Mouse (Mus musculus): ENCODE measurements around the gene Poldip2. TPM values are rescaled to one million over a fixed set of nuclear protein-coding genes. Genes with fewer than 3 reads are reported as not detected.

The Poldip2 gene
- polyA plus RNA-seq, 1 experiment from 2014 or later = 179 TPM

DNA sequence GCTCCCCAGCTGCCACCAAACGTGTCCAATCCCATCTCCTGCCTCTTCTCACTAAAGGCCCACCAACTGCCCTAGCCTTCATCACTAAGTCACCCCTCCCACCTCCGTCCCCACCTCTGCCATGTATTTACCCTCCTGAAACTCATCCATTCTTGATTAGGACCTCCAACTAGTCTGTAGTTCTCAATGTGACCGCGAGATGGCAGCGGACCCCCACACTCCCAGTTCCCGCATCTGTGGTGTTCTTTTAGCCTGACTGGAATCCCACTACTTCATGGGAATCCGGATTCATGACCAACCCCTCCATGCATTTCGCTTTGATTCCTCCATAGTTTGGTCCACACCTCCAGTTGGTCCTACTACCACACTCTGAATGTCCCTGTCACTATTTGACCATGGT, 23.8 kb upstream of the Poldip2 start:
- H3K4me3 ChIP-seq = no peak overlapping the region
- peaks cover 95% of the 10 kb centered on the region for H3K27me3 ChIP-seq (ENCODE audit: low read depth, poor library complexity, severe bottlenecking)
- DNase-seq (ENCODE audit: low spot score) = peak; percentile 85
- no peaks in the 10 kb centered on the region for H3K9me3 ChIP-seq (replicated peaks)
- H3K27ac ChIP-seq = no peak overlapping the region
- peaks cover 8% of the 10 kb centered on the region for H3K4me1 ChIP-seq
- 7% methylated on average over 8 of the region's 8 CpGs for WGBS
- H3K36me3 ChIP-seq = no peaks in the 10 kb centered on the region

DNA sequence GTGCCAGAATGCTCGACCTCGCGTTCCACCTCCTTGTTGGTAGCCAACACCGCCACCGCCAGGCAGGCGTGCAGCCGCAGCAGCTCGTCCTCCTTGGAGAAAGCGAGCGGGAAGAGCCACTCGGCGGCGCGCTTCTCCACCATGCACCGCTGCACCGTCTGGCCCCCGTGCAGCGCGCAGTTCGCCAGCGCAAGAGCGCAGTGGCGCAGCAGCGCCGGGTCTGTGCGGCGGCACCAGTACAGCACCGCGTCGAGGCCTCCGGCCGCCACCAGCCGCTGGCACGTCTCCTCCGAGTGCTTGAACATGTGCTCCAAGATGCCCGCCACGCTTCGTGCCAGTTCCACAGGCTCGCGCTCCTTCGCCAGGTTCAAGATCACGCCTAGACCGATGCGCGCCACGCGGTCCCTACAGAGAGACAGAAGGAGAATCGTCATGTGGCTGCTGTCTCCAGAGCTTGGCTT, 21.2 kb upstream of the Poldip2 start:
- Histone ChIP-seq H3K27ac (0 out of 2 replicates have a peak overlapping the region, but pooled peaks have one; percentile 25), H3K4me1 (peaks cover 8% of the 10 kb centered on the region), H3K27me3 (ENCODE audit: low read depth, poor library complexity, severe bottlenecking) (peaks cover 96% of the 10 kb centered on the region), H3K4me3 (peak overlapping the region; percentile 40), H3K36me3 (no peaks in the 10 kb centered on the region), H3K9me3 (replicated peaks) (no peaks in the 10 kb centered on the region)
- WGBS = 6% methylated on average over 48 of the region's 48 CpGs
- peak; percentile 68 for DNase-seq (ENCODE audit: low spot score)

DNA sequence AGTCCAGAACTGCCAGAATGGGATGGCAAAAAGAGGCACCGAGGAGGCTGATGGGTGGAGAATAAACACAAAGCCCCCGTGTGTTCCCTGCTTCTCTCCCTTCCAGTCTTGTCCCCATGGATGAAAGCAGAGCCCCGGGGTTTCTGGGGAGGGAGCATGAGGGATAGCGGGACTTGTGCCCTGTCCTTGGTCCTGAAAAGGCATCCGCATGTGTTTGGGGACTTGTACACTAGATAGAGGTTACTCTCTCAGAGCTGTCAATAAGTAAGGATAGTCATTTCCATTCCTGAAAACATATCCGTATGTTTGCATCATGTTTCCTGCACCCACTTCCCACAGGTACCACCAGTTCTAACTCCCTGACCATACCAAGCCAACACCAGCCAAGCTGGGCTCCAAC, 16.1 kb upstream of the Poldip2 start:
- DNase-seq (ENCODE audit: low spot score) = peak; percentile 78
- no peaks in the 10 kb centered on the region for H3K36me3 ChIP-seq
- H3K27me3 ChIP-seq (ENCODE audit: low read depth, poor library complexity, severe bottlenecking) = peaks cover 91% of the 10 kb centered on the region
- no peak overlapping the region for H3K4me3 ChIP-seq
- H3K9me3 ChIP-seq (replicated peaks) = no peaks in the 10 kb centered on the region
- H3K27ac ChIP-seq = no peak overlapping the region
- H3K4me1 ChIP-seq = peaks cover 18% of the 10 kb centered on the region
- WGBS = 7% methylated on average over 6 of the region's 6 CpGs

DNA sequence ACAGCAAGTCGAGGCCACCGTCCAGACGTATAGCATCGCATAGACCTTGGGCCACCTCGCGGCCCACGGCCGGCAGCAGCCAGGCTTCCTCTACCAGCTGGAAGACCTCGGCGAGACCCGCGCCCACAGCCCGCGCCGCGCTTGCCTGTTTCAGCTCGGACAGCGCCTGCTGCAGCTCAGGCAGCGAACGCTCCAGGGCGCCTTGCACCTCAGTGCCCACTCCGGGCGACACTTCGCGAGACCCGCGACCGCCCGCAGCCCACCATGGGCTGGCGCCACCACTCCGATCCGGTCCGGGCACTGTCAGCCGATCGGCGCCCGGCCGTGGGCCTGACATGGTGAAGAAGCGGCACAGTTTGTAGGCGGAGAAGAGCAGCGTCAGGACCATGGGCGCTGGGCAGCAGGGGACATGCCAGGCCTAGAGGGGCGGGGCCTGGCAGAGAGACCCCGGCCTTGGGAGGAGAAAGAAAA, 14.9 kb upstream of the Poldip2 start:
- 2% methylated on average over 44 of the region's 44 CpGs for WGBS
- Histone ChIP-seq H3K4me1 (peaks cover 16% of the 10 kb centered on the region), H3K36me3 (no peaks in the 10 kb centered on the region), H3K9me3 (replicated peaks) (no peaks in the 10 kb centered on the region), H3K4me3 (peak overlapping the region; percentile 76), H3K27me3 (ENCODE audit: low read depth, poor library complexity, severe bottlenecking) (peaks cover 87% of the 10 kb centered on the region), H3K27ac (0 out of 2 replicates have a peak overlapping the region, but pooled peaks have one; percentile 30)
- DNase-seq (ENCODE audit: low spot score) = peak; percentile 62

DNA sequence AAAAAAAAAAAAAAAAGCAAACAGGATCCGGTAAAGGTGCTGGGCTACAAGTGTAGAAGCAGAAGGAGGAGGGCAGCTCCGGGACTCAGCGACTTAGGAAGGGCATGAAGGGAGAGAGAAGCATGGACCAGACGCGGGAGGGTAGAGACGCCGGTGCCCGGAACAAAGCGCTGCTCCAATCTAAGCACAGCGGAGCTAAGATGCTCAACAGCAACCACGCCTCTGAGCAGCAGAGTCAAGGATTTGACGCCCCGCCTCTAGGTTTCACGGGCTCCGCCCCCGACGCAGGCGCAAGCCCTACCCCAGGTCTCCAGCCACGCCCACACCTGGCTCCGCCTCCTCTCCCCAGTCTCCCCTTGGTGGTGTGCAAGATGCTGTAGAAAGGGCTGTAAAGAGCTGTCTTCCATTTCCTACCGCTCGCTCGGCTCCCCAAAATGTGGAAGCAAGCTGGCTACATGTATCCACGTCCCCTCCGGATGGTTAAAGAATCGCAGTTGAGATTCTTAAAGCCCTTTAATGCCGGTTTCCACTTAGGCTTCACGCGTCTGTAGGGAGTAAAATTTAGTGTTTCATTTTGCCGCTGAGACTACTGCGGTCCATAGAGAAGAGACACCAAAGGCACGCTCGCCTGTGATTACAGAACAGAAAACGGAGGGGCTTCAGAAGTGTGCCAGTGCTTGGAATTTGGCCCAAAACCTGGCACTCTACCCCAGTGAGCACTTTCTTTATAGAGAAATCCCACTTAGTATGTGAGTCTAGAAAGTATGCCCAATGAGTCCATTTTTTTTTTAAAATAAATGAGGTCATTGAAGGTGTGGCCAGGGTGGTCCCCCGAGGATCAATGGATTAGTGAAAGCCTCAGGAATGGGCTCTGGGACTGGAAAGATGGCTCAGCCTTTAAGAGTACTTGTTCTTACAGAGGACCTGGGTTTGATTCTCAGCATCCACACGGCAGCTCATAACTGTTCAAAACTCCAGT, 14.2 kb upstream of the Poldip2 start, which contains the start of gene Sarm1:
TSS of gene Sarm1 (minus strand) at position 211 of the 979 bp plus-strand sequence.
- Histone ChIP-seq H3K36me3 (no peaks in the 10 kb centered on the region), H3K27ac (peak within 1 kb of the TSS; percentile 53; the same call in 1 of the 2 replicates), H3K4me3 (peak within 1 kb of the TSS; percentile 76), H3K27me3 (ENCODE audit: low read depth, poor library complexity, severe bottlenecking) (peaks cover 80% of the 10 kb centered on the region), H3K9me3 (replicated peaks) (no peaks in the 10 kb centered on the region), H3K4me1 (peaks cover 16% of the 10 kb centered on the region)
- WGBS = 4% methylated on average over 36 of the region's 36 CpGs
- peak; percentile 94 for DNase-seq (ENCODE audit: low spot score)

DNA sequence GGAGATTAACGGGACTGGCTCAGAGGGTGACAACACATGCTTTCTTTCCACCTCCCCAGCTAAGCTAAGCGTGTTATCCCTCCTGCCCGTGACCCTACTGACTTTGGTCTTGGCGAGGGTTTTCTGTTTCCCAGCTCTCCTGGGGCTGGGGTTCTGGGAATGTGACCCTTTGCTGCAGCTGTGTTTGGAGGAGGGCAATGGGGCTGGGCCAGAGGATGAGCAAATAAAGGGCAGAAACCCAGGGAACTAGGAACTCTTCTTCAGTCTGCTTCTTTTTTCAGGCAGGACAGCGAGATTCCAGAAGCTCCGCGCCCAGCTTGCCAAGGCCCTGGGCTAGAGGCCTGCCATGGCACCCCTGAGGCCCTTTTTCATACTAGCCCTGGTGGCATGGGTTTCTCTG, 13.0 kb upstream of the Poldip2 start, which contains the start of gene Vtn:
TSS of gene Vtn (plus strand) at position 88 of the 400 bp plus-strand sequence.
- Histone ChIP-seq H3K27me3 (ENCODE audit: low read depth, poor library complexity, severe bottlenecking) (peaks cover 72% of the 10 kb centered on the region), H3K27ac (peak within 1 kb of the TSS; percentile 53; the same call in 1 of the 2 replicates), H3K36me3 (no peaks in the 10 kb centered on the region), H3K9me3 (replicated peaks) (no peaks in the 10 kb centered on the region), H3K4me3 (peak within 1 kb of the TSS; percentile 76), H3K4me1 (peaks cover 16% of the 10 kb centered on the region)
- DNase-seq (ENCODE audit: low spot score) = no peak
- WGBS = 59% methylated on average over 7 of the region's 7 CpGs

DNA sequence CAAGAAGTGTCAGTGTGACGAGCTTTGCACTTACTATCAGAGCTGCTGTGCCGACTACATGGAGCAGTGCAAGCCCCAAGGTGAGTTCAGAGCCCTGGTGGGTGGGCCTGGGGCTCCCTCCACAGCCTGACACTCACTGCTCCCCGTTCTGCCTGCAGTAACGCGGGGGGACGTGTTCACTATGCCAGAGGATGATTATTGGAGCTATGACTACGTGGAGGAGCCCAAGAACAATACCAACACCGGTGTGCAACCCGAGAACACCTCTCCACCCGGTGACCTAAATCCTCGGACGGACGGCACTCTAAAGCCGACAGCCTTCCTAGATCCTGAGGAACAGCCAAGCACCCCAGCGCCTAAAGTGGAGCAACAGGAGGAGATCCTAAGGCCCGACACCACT, 12.4 kb upstream of the Poldip2 start:
- no peaks in the 10 kb centered on the region for H3K9me3 ChIP-seq (replicated peaks)
- H3K36me3 ChIP-seq = no peaks in the 10 kb centered on the region
- peaks cover 67% of the 10 kb centered on the region for H3K27me3 ChIP-seq (ENCODE audit: low read depth, poor library complexity, severe bottlenecking)
- DNase-seq (ENCODE audit: low spot score) = no peak
- no peak overlapping the region for H3K27ac ChIP-seq
- H3K4me1 ChIP-seq = peaks cover 16% of the 10 kb centered on the region
- no peak overlapping the region for H3K4me3 ChIP-seq
- WGBS = 50% methylated on average over 16 of the region's 16 CpGs

DNA sequence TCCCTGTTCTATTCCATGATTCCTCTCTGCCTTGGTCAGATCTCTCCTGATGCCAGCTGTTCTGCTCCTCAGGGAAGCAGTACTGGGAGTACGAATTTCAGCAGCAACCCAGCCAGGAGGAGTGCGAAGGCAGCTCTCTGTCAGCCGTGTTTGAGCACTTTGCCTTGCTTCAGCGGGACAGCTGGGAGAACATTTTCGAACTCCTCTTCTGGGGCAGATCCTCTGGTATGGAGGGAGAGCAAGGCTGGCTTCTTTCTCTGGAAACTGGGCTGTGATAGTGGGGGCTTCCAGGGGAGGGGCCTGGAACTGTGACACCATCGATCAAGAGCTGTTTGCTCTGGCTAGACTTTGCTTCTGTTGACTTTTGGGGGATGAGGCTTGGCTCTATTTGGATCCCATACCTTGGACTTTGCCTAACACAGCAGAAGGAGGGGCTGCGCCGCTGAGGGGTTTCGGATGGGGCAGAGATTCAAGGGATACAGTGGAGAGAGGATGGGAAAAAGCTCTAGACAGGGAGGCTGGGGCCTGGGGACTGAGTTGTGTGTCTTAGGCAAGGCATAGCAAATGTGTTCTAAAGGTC, 11.3 kb upstream of the Poldip2 start:
- DNase-seq (ENCODE audit: low spot score) = no peak
- Histone ChIP-seq H3K4me1 (peaks cover 16% of the 10 kb centered on the region), H3K27me3 (ENCODE audit: low read depth, poor library complexity, severe bottlenecking) (peaks cover 55% of the 10 kb centered on the region), H3K9me3 (replicated peaks) (no peaks in the 10 kb centered on the region), H3K27ac (no peak overlapping the region), H3K4me3 (no peak overlapping the region), H3K36me3 (peaks cover 8% of the 10 kb centered on the region)
- 82% methylated on average over 9 of the region's 9 CpGs for WGBS

DNA sequence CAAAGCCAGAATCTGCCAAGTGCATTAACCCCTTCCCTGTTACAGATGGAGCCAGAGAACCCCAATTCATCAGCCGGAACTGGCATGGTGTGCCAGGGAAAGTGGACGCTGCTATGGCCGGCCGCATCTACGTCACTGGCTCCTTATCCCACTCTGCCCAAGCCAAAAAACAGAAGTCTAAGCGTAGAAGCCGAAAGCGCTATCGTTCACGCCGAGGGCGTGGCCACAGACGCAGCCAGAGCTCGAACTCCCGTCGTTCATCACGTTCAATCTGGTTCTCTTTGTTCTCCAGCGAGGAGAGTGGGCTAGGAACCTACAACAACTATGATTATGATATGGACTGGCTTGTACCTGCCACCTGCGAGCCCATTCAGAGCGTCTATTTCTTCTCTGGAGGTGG, 10.5 kb upstream of the Poldip2 start:
- Histone ChIP-seq H3K4me3 (no peak overlapping the region), H3K27ac (no peak overlapping the region), H3K36me3 (peaks cover 17% of the 10 kb centered on the region), H3K9me3 (replicated peaks) (no peaks in the 10 kb centered on the region), H3K27me3 (ENCODE audit: low read depth, poor library complexity, severe bottlenecking) (peaks cover 47% of the 10 kb centered on the region), H3K4me1 (peaks cover 16% of the 10 kb centered on the region)
- WGBS = 82% methylated on average over 20 of the region's 20 CpGs
- DNase-seq (ENCODE audit: low spot score) = no peak

DNA sequence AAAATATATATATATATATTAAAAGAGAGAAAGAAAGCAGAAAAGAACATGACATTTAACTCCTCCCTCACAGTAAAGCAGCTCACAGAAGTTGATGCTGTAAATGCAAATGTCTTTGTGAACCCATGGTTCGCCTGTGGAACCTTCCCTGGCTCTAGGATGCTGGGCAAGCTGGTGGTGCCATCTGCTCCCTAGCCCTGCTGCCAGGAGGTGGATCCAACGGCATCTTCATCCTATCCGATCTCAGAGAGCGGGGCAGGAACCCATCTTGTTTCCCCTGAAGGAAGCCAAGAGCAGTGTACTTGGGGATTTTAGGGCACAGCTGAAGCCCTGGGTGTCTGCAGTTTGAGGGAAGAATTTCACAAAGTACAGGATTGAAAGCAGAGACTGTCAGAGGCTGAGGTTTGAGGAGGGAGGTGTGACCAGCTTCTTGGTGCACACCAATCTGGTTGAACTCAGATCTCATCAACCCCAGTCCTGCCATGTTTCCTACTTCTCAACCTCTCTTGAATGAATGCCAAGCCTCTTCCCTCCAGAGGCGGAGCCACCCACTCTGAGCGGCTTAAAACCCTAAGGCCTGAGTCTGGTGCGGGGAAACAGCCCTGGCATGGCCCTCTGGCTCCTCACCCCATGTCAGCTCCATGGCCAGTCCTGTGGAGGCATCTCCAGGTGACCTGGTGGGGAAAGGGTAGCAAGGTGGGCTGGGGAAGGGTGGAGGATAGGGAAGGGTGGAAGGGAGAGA, 8.9 kb upstream of the Poldip2 start, which contains the start of gene Sebox:
TSS of gene Sebox (plus strand) at position 539 of the 742 bp plus-strand sequence.
- peaks cover 36% of the 10 kb centered on the region for H3K27me3 ChIP-seq (ENCODE audit: low read depth, poor library complexity, severe bottlenecking)
- peaks cover 2% of the 10 kb centered on the region for H3K4me1 ChIP-seq
- peaks cover 31% of the 10 kb centered on the region for H3K36me3 ChIP-seq
- DNase-seq (ENCODE audit: low spot score) = no peak
- no peak within 1 kb of the TSS for H3K4me3 ChIP-seq
- H3K9me3 ChIP-seq (replicated peaks) = no peaks in the 10 kb centered on the region
- 72% methylated on average over 7 of the region's 7 CpGs for WGBS
- no peak within 1 kb of the TSS for H3K27ac ChIP-seq

DNA sequence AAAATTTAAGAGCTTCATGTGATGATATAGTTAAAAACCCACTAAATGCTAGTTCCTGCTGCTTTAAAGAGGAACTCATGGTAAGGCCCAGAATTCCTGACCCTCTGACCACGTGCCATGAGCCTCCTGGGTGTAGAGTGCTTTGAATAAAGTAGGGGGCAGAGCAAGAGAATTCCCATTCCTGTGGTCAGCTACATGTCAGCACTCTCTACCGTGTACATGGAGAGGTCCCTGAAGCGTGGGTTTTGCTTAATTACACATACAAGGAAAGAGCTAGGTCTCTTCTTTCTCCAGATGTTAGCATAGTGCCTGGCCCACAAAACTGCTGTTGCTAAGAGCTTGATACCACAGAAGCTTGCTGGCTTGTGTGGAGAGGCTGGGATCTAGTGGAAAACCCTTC, 6.6 kb upstream of the Poldip2 start:
- Histone ChIP-seq H3K36me3 (peaks cover 52% of the 10 kb centered on the region), H3K27me3 (ENCODE audit: low read depth, poor library complexity, severe bottlenecking) (peaks cover 13% of the 10 kb centered on the region), H3K9me3 (replicated peaks) (no peaks in the 10 kb centered on the region), H3K4me3 (no peak overlapping the region), H3K4me1 (no peaks in the 10 kb centered on the region), H3K27ac (no peak overlapping the region)
- WGBS = 82% methylated on average over 3 of the region's 3 CpGs
- DNase-seq (ENCODE audit: low spot score) = no peak

DNA sequence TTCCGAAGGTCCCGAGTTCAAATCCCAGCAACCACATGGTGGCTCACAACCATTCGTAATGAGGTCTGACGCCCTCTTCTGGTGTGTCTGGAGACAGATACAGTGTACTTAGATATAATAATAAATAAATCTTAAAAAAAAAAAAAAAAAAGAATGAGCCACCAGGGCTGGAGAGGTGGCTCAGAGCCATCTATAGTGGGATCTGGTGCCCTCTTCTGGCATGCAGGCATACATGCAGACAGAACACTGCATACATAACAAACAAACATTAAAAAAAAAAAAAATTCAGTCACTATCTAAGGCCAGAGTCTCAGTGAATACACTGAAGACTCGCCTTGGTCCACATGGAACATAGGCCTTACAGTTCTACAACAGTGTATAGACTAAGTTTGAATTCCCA, 2.8 kb upstream of the Poldip2 start:
- peaks cover 19% of the 10 kb centered on the region for H3K4me1 ChIP-seq
- no peaks in the 10 kb centered on the region for H3K27me3 ChIP-seq (ENCODE audit: low read depth, poor library complexity, severe bottlenecking)
- H3K27ac ChIP-seq = no peak overlapping the region
- DNase-seq (ENCODE audit: low spot score) = no peak
- H3K9me3 ChIP-seq (replicated peaks) = no peaks in the 10 kb centered on the region
- H3K4me3 ChIP-seq = no peak overlapping the region
- H3K36me3 ChIP-seq = peaks cover 58% of the 10 kb centered on the region
- WGBS = 87% methylated on average over 5 of the region's 5 CpGs

Measured in limb, embryonic 10.5 days (tissue).